Mouse (Mus musculus) CD4-positive, CD25-positive, alpha-beta regulatory T cell, adult 4 months (primary cell): ENCODE measurements at regions not wholly inside any gene's neighbourhood (a gene's known extent, or its start where the extent isn't known, plus 50 kb on each side); places are given as distances from the start of the nearest gene placed in this dataset.

Experiments
- ATAC-seq: one replicate; pipeline ENCODE4 v1.8.0; 2017

DNA sequence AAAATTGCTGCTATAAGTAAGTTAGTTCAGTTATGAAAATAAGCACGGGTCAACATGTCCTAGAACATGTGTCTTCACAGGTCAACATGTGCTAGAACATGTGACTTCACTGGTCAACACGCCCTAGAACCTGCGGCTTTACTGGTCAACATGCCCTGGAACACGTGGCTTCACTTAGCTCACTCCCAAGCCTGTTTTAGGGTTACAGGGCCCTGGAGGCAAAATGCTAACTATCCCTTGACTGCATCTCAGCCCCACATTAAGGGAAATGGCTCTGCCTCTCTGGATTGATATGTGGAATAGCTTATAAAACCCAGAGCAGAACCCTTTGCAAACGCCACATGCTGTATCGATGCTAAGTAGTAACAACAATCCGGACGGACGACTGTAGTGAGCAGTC, 67.8 kb downstream of the Nkx6-1 start:
- ATAC-seq = no peak

GRCm38 (mm10) chr5:101591236-101591635, 73.6 kb downstream of the Nkx6-1 start:
- no peak for ATAC-seq

- no peak for ATAC-seq
These were observed 74.3 kb downstream of the Nkx6-1 start for GRCm38 (mm10) chr5:101590341-101591124.

GRCm38 (mm10) chr5:101572966-101573365, 91.8 kb downstream of the Nkx6-1 start:
- ATAC-seq = no peak

GRCm38 (mm10) chr5:101565770-101566169, 99.0 kb downstream of the Nkx6-1 start:
- ATAC-seq = no peak

DNA sequence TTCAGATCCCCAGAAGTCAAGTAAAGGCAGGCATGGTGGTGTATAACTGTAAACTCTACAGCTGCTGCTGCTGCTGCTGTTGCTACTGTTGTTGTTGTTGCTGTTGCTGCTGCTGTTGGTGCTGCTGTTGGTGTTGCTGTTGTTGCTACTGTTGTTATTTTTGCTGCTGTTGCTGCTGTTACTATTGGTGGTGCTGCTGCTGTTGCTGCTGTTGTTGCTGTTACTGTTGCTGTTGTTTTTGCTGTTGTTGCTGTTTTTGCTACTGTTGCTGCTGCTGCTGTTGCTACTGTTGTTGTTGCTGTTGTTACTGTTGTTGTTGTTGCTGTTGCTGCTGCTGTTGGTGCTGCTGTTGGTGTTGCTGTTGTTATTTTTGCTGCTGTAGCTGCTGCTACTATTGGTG, 104.4 kb downstream of the Nkx6-1 start:
- ATAC-seq = no peak

- no peak for ATAC-seq
These were observed 106.4 kb downstream of the Nkx6-1 start for GRCm38 (mm10) chr5:101558279-101558987.

DNA sequence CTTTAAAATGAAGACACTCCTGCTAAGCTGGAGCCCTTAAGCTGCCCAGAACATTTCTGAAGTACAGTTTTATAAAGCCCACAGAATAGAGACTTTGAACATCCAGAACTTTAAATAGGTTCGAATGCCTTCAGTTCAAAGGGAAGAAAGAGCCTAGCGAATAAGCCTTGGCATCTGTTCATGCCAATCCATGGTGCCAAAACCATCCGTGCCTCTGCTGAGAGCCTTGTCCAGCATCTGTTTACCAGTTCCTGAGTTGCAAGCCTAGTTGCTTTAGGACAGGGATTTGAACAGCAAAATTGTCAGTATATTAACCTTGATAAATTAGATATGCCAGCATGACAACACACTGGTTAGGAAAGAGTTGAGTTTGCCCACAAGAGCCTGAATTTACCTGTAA, 107.6 kb downstream of the Nkx6-1 start:
- no peak for ATAC-seq

- no peak for ATAC-seq
These were observed 121.5 kb downstream of the Nkx6-1 start for GRCm38 (mm10) chr5:101543326-101543725.

DNA sequence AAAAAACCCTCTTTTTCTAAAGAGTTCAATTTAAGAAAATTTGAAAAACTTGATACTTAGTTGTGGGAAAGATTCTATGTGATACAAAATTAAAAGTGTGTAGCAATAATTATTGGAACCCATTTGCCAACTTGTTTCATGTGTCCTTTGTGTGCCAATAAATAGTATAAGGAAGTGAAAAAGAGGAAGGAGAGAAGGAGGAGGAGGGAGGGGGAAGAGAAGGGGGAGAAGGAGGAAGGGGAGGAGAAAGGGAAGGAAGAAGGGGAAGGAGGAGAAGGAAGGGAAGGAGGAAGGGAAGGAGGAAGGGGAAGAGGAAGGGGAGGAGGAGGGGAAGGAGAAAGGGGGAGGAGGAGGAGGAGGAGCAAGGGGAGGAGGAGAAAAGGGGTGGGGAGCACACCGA, 125.0 kb downstream of the Nkx6-1 start:
- no peak for ATAC-seq

- ATAC-seq = no peak
These were observed 125.6 kb downstream of the Nkx6-1 start for GRCm38 (mm10) chr5:101539254-101539549.

DNA sequence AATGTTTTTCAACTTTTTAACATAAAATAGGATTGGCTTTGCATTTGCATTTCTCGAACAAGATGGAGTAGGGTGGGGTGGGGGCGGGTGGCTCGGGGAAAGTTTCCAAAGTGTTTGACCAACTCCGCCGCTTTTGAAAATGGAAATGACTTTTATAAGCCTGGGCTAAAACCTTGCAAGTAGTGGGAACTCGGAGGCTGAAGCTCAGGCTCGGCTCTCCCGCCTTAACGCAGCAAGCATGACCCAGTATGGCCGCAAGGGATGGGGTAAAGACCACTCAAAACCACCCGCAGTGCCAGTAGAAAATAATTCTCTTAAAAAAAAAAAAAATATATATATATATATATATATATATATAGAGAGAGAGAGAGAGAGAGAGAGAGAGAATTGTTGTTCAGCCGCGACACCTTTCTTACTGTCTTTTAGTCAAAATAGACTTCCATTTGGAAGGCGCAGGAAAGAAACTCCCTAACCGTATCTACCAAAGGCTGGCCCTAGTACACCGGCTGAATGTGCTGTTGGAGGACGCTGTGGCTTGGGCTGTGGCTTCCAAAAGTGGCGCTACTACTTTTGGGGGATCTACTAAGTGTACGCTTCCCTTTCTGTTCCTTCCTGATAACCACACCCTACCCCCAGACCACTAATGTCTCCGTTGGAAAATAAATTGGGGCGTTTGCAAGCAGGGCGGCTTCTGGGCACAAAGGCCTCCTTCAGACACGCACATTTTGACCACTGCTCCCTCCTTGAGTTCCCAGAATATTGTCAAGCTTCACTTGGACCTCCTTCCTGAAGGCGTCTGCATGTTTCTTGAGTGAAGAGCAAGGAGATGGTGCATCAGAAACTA, 126.2 kb downstream of the Nkx6-1 start:
- no peak for ATAC-seq

DNA sequence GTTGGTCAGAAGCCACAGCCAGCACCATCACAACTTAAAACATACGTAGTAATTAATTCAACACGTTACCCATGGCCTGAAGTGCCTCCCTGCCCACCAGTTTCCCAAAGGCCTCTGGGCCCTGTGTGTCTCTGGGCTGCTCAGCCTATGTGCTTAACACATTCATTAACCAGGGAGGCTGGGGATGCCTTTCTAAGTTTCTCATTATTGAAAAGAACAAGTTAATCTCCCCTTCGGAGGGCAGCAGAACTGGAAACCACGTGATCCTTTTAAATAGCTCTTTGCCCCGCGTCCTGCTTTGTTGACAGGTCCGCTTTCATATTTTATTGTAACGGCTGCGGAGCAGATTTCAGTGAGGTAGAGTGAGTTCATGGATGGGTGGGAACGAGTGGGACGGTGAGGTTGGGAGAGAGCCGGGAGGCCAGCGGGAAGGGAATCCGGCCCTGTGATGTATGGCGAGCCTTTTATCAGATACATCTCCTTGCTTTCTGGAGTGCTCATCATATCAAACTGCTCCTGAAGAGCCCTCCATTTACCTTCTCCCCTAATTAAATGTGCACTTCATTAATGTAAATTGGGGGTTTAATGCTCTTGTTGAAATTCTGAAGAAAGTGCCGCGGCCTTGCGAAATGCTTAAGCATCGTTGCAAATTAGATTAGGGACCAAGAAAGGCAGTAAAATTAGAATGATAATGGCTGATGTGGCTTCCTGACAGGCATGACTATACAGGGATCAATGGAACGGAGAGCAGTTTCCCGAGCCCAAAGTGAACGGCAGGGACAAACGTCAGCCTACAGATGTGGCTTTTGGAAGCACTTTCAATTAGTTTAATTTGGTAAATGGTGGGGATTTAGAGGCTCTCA, 127.0 kb downstream of the Nkx6-1 start:
- ATAC-seq = no peak

- ATAC-seq = no peak
These were observed 129.3 kb downstream of the Nkx6-1 start for GRCm38 (mm10) chr5:101535451-101535850.

GRCm38 (mm10) chr5:101525346-101525745, 139.4 kb downstream of the Nkx6-1 start:
- no peak for ATAC-seq

DNA sequence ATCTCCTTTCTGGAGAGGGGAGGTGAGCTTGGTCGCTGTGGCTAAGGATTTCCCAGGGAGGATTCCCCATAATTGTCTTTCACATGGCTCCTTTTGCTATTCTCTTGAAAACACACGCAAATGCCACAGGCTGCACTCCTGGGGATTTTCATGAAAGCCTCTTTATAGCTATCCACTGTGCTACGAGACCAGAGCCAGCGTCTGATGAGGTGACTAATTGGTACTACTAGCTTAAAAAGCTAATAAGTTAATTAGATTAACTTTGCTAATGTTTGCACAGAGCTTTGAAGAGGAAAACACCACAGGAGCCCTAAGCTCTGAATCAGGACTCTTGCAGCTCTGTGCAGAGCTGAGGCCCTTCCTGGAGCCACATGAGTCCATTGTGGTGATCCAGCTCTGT, 140.1 kb downstream of the Nkx6-1 start:
- ATAC-seq = no peak

GRCm38 (mm10) chr5:101523902-101524301, 140.9 kb downstream of the Nkx6-1 start:
- ATAC-seq = no peak

DNA sequence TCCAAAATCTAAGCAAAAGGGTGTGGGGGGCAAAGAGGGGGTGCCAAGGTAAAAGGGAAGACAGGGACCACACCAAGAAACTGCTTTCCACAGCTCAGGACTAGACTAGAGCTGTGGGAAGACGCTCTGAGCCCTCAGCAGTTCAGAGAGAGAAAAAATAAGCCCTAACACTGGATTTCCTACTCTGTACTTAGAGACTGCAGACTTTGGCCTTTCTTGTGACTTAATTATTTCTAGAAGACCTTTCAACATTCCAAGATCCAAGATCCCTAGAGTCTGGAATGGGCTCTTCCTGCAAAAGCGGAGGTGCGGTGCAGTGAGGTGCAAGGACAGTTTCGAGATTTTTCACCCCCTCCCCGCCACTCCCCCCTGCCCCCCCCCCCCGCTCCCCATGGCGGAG, 141.3 kb downstream of the Nkx6-1 start:
- ATAC-seq = no peak

DNA sequence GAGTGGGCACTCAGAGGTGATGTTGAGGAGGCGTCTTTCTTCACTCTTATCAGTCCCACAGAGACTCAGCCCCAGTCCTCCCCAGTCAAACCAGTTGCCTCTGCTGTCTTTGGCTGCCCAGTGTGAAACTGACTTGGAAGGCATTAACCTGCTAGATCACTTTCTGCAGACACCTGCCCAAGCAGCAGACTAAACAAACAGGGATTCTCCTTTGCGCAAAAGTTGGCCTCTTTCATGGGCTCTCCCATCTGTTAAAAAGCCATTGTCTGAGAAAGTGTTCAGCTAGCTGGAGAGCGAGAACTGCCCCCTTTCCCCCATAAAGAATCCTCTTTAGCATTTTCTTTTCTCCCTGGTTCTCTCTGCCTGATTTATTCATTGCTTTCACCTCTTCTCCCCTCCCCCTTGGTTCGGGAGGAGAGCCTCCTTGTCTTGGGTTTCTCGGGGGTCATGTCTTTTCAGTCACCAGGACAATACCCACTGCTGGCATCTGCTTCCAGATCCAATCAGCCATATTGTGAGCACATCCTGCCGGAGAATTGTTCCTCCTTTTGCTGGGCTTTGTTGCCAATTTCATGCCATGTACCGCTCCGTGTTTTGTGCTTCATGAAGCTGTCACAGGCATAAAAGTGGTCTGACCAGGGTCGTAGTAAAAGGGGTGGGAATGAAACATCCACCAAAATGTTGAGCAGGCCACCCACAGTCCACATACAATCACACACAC, 143.7 kb downstream of the Nkx6-1 start:
- no peak for ATAC-seq

DNA sequence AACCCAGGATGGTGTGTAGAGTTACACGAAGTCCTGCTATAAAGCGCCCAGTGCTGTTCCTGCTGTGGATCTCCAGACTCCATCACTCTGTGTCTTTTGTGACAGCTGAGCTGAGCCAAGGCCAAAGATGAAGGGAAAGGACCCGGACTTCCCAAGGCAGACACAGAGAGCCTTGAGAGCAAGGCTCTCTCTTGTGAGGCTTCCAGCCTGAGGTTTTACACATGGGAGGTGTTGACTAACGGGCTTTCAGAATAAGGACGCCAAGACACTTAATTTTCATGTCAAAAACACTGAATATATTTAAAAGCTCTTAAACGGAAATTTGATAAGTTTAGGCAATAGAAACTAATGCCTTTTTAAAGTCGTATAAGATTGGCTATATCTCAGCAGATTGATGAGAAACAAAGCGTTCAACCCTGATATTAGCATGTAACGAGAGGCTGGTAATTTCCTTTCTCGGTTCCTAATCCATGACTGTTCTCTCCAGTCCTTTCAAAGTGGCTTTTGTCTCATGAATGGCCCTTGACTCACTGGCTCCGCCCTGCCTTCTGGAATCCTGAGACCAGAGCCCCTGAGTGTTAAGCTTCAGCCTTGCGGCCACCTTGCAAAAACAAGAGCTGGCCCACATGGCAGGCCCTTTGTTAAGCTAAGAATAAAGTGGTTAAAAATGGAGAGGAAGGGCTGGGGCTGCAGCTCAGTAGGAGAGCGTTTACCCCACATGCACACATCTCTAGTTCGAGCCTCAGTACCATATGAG, 145.8 kb downstream of the Nkx6-1 start:
- no peak for ATAC-seq

- no peak for ATAC-seq
These were observed 167.1 kb downstream of the Nkx6-1 start for GRCm38 (mm10) chr5:101497698-101498048.
